Mouse (Mus musculus): ENCODE data around the gene Mboat2.

DNA sequence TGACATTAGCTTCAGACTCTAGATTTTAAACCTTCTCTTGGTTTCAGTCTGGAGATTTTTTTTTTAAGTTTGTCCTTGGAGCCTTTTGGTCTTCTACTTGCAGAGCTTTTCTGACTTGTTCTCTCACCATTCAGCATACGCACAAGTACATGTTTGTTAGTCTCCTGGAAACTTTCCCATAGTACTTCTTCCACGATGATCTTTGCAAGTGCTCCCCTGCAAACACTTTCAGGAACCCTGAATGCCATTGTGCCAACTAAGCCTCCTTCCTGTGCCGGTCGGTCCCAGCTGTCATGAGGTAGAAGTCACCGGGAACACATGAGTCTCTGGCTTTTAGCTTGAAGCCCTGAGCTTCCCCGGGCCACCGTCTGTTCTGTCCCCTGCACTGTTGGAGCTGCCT, 79.0 kb downstream of the Mboat2 start:
- TF ChIP-seq CTCF (IDR thresholded peaks at IDR 0.05; ENCODE audit: borderline replicate concordance, insufficient read depth, low read depth, low read length) (no peak), POLR2A (IDR thresholded peaks at IDR 0.05; ENCODE audit: borderline replicate concordance, insufficient read depth, low read length) (no peak)

All from cerebellum, adult 2 months (tissue).